Mouse (Mus musculus): ENCODE measurements around the gene Hsd11b1. TPM values are rescaled to one million over a fixed set of nuclear protein-coding genes. Genes with fewer than 3 reads are reported as not detected.

Gene Hsd11b1
- total and polyA plus RNA-seq, 3 experiments = not detected

- no peak overlapping the region for H3K9ac ChIP-seq (ENCODE audit: control insufficient read depth, low read depth, low read length, poor library complexity, severe bottlenecking)
- no peaks in the 10 kb centered on the region for H3K79me2 ChIP-seq (ENCODE audit: control insufficient read depth, insufficient read depth, low read length, poor library complexity)
- H3K27me3 ChIP-seq (ENCODE audit: control insufficient read depth in 1 of 2, insufficient read depth in 2 of 2, low read length in 2 of 2) = no peaks in the 10 kb centered on the region; a peak in 1 of 4 replicates
- H3K4me1 ChIP-seq (ENCODE audit: control insufficient read depth in 1 of 2, insufficient read depth in 2 of 2, low read length in 2 of 2) = no peaks in the 10 kb centered on the region
- H3K36me3 ChIP-seq (ENCODE audit: control insufficient read depth in 1 of 2, insufficient read depth in 2 of 2, low read length in 2 of 2) = no peaks in the 10 kb centered on the region
- no peak for DNase-seq (ENCODE audit: low read depth, low spot score)
- H3K4me3 ChIP-seq (ENCODE audit: control insufficient read depth in 1 of 2, insufficient read depth in 1 of 2, low read depth in 2 of 2, low read length in 2 of 2) = no peak overlapping the region
- no peaks in the 10 kb centered on the region for H3K9me3 ChIP-seq (replicated peaks; ENCODE audit: insufficient read depth, low read length)
- no peak for TF ChIP-seq MAFK (IDR thresholded peaks at IDR 0.05; ENCODE audit: borderline replicate concordance, low read depth, low read length)
- H3K27ac ChIP-seq (ENCODE audit: control insufficient read depth, low read depth, low read length) = no peak overlapping the region
These were observed 34.4 kb upstream of the Hsd11b1 start for GRCm38 (mm10) chr1:193298141-193298765.

- H3K79me2 ChIP-seq (ENCODE audit: control insufficient read depth, insufficient read depth, low read length, poor library complexity) = no peaks in the 10 kb centered on the region
- H3K4me1 ChIP-seq (ENCODE audit: control insufficient read depth in 1 of 2, insufficient read depth in 2 of 2, low read length in 2 of 2) = no peaks in the 10 kb centered on the region
- no peak for TF ChIP-seq MXI1 (IDR thresholded peaks at IDR 0.05; ENCODE audit: low read depth, low read length)
- TF ChIP-seq SMC3 (IDR thresholded peaks at IDR 0.05; ENCODE audit: low read depth, low read length) = no peak
- no peak overlapping the region for H3K27ac ChIP-seq (ENCODE audit: control insufficient read depth, low read depth, low read length)
- no peak overlapping the region for H3K4me3 ChIP-seq (ENCODE audit: control insufficient read depth in 1 of 2, insufficient read depth in 1 of 2, low read depth in 2 of 2, low read length in 2 of 2)
- H3K9ac ChIP-seq (ENCODE audit: control insufficient read depth, low read depth, low read length, poor library complexity, severe bottlenecking) = no peak overlapping the region
- no peaks in the 10 kb centered on the region; a peak in 1 of 4 replicates for H3K27me3 ChIP-seq (ENCODE audit: control insufficient read depth in 1 of 2, insufficient read depth in 2 of 2, low read length in 2 of 2)
- no peaks in the 10 kb centered on the region for H3K36me3 ChIP-seq (ENCODE audit: control insufficient read depth in 1 of 2, insufficient read depth in 2 of 2, low read length in 2 of 2)
- H3K9me3 ChIP-seq (replicated peaks; ENCODE audit: insufficient read depth, low read length) = no peaks in the 10 kb centered on the region
- no peak for DNase-seq (ENCODE audit: low read depth, low spot score)
These were observed 32.0 kb upstream of the Hsd11b1 start for GRCm38 (mm10) chr1:193295920-193296319.

- no peaks in the 10 kb centered on the region; a peak in 1 of 4 replicates for H3K27me3 ChIP-seq (ENCODE audit: control insufficient read depth in 1 of 2, insufficient read depth in 2 of 2, low read length in 2 of 2)
These were observed 30.1 kb upstream of the Hsd11b1 start for GRCm38 (mm10) chr1:193293926-193294325.

More at GRCm38 (mm10) chr1:193293926-193294325, 30.1 kb upstream of the Hsd11b1 start:
- Histone ChIP-seq H3K4me1 (ENCODE audit: control insufficient read depth in 1 of 2, insufficient read depth in 2 of 2, low read length in 2 of 2) (no peaks in the 10 kb centered on the region), H3K36me3 (ENCODE audit: control insufficient read depth in 1 of 2, insufficient read depth in 2 of 2, low read length in 2 of 2) (no peaks in the 10 kb centered on the region), H3K27ac (ENCODE audit: control insufficient read depth, low read depth, low read length) (no peak overlapping the region), H3K79me2 (ENCODE audit: control insufficient read depth, insufficient read depth, low read length, poor library complexity) (no peaks in the 10 kb centered on the region), H3K9ac (ENCODE audit: control insufficient read depth, low read depth, low read length, poor library complexity, severe bottlenecking) (no peak overlapping the region), H3K4me3 (ENCODE audit: control insufficient read depth in 1 of 2, insufficient read depth in 1 of 2, low read depth in 2 of 2, low read length in 2 of 2) (no peak overlapping the region), H3K9me3 (replicated peaks; ENCODE audit: insufficient read depth, low read length) (no peaks in the 10 kb centered on the region)
- TF ChIP-seq MAFK (IDR thresholded peaks at IDR 0.05; ENCODE audit: borderline replicate concordance, low read depth, low read length) = no peak
- TF ChIP-seq JUND (IDR thresholded peaks at IDR 0.05; ENCODE audit: low read depth, low read length) = no peak
- no peak for TF ChIP-seq TAL1 (IDR thresholded peaks at IDR 0.05; ENCODE audit: low read length)
- no peak for TF ChIP-seq POLR2A (IDR thresholded peaks at IDR 0.05; ENCODE audit: control insufficient read depth in 1 of 2, insufficient read depth in 1 of 2, low read depth in 1 of 2, low read length in 2 of 2, poor library complexity in 1 of 2)
- no peak for TF ChIP-seq MYB (IDR thresholded peaks at IDR 0.05; ENCODE audit: low read depth, low read length)
- TF ChIP-seq ZMIZ1 (IDR thresholded peaks at IDR 0.05; ENCODE audit: low read depth, low read length) = no peak
- TF ChIP-seq CHD2 (IDR thresholded peaks at IDR 0.05; ENCODE audit: low read length) = no peak
- no peak for TF ChIP-seq KAT2A (conservative IDR thresholded peaks at IDR 0.05; ENCODE audit: low read depth, low read length)
- no peak for TF ChIP-seq NRF1 (IDR thresholded peaks at IDR 0.05; ENCODE audit: insufficient read depth, low read depth, low read length, poor library complexity, severe bottlenecking)
- TF ChIP-seq GABPA (IDR thresholded peaks at IDR 0.05; ENCODE audit: low read depth, low read length) = no peak
- TF ChIP-seq MAX (IDR thresholded peaks at IDR 0.05; ENCODE audit: low read length) = no peak
- no peak for TF ChIP-seq BHLHE40 (IDR thresholded peaks at IDR 0.05; ENCODE audit: borderline replicate concordance, low read depth, low read length)
- TF ChIP-seq TBP (IDR thresholded peaks at IDR 0.05; ENCODE audit: low read depth, low read length) = no peak
- no peak for TF ChIP-seq MYC (IDR thresholded peaks at IDR 0.05; ENCODE audit: low read depth, low read length)
- no peak for TF ChIP-seq MAZ (IDR thresholded peaks at IDR 0.05; ENCODE audit: low read depth, low read length)
- no peak for TF ChIP-seq ZC3H11A (IDR thresholded peaks at IDR 0.05; ENCODE audit: low read depth, low read length)
- no peak for TF ChIP-seq E2F4 (IDR thresholded peaks at IDR 0.05; ENCODE audit: borderline replicate concordance, low read depth, low read length)
- no peak for DNase-seq (ENCODE audit: low read depth, low spot score)

All from MEL (cell line).